Mouse (Mus musculus) liver, adult 2 months (tissue): ENCODE measurements around the gene E2f4.

ENCODE experiments used
- CTCF ChIP-seq: fragments of 200-500 bp; IDR thresholded peaks from 2 replicates; pipeline ENCODE4 v1.5.1; 2011; ENCODE audit warnings: low read depth, low read length, control low read depth
- POLR2A ChIP-seq: fragments of 200-500 bp; IDR thresholded peaks from 2 replicates; pipeline ENCODE4 v1.6.1; 2011; ENCODE audit warnings: low read length, control low read depth; ENCODE audit not compliant: insufficient read depth; ENCODE audit errors: extremely low read depth

DNA sequence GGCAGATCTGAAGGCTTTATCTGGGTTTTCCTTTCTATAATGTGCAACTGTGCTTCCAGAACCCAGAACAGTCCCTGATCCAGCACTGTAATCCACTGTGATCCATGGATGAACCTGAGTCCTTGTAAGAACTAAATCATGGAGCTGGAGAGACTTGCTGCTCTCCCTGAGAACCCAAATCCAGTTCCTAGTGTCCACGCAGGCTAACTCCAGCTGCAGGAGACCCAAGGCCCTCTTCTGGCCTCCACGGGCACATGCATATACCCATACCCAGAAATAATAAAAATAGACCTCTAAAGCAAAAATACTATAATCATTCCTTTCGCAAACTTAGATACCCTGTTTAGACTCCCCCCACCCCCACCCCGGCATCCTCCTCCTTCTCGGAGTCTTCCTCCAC, 9.2 kb upstream of the E2f4 start:
- TF ChIP-seq CTCF (no peak), POLR2A (no peak)
